Mouse (Mus musculus) erythroblast, embryonic 14.5 days (primary cell): ENCODE results near the gene Foxc2.

Experiments
- GATA1 ChIP-seq: IDR thresholded peaks from 2 replicates; pipeline ENCODE4 v1.6.1; 2012; ENCODE audit warnings: low read length, inconsistent platforms, mixed read lengths
- TAL1 ChIP-seq: IDR thresholded peaks from 3 replicates; pipeline ENCODE4 v1.6.1; 2012; ENCODE audit warnings: low read length, inconsistent platforms, mixed read lengths

DNA sequence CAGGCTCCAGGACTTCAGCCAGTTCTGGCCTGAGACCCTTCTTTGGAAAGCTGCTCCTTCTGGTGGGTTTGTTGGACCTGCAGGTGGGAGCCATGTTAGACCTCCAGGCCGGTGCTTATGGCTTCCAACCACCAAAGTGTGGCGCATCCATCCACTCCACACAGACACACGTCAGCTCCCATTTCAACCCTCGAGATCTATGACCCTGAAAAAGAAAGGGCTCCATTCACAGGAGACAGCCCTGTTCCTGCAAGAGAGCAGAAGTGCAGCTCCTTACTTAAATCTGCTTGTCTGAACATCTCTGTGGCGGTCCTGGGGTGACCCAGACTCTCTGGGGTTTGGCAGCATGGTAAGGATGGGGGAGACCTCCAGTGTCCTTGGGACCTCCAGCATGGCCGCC lies 22.5 kb upstream of the Foxc2 start:
- TF ChIP-seq TAL1 (no peak), GATA1 (no peak)
